Mouse (Mus musculus) CH12.LX (cell line): ENCODE results near the gene Mok.

Experiments used
- CHD1 ChIP-seq: IDR thresholded peaks from 2 replicates; pipeline ENCODE4 v1.6.1; 2012; ENCODE audit warnings: low read depth, low read length, improper control_type of control experiment, inconsistent platforms
- CHD2 ChIP-seq: IDR thresholded peaks from 2 replicates; pipeline ENCODE4 v1.6.1; 2011; ENCODE audit warnings: low read length, improper control_type of control experiment
- CTCF ChIP-seq, 2 experiments: IDR thresholded peaks in 1 of 2; conservative IDR thresholded peaks in 1 of 2; 2 replicates each; pipeline ENCODE4 v1.5.1; 2011 to 2012; ENCODE audit warnings: low read depth in 2 of 2, low read length in 2 of 2, improper control_type of control experiment in 1 of 2, inconsistent platforms in 1 of 2, mild to moderate bottlenecking in 1 of 2, moderate library complexity in 1 of 2
- ELF1 ChIP-seq: IDR thresholded peaks from 2 replicates; pipeline ENCODE4 v1.6.1; 2014; ENCODE audit warnings: low read depth, mild to moderate bottlenecking, inconsistent platforms, low read length, improper control_type of control experiment
- EP300 ChIP-seq: IDR thresholded peaks from 2 replicates; pipeline ENCODE4 v1.6.1; 2011; ENCODE audit warnings: low read length, improper control_type of control experiment
- JUND ChIP-seq: conservative IDR thresholded peaks from 2 replicates; pipeline ENCODE4 v1.6.1; 2011; ENCODE audit warnings: low read depth, low read length, improper control_type of control experiment
- MAFK ChIP-seq: IDR thresholded peaks from 2 replicates; pipeline ENCODE4 v1.6.1; 2011; ENCODE audit warnings: low read length, improper control_type of control experiment; ENCODE audit not compliant: insufficient replicate concordance
- MAX ChIP-seq: IDR thresholded peaks from 2 replicates; pipeline ENCODE4 v1.6.1; 2011; ENCODE audit warnings: low read length, improper control_type of control experiment
- MAZ ChIP-seq: IDR thresholded peaks from 2 replicates; pipeline ENCODE4 v1.6.1; 2012; ENCODE audit warnings: low read depth, mild to moderate bottlenecking, inconsistent platforms, low read length, improper control_type of control experiment, moderate library complexity
- POLR2A ChIP-seq: IDR thresholded peaks from 2 replicates; pipeline ENCODE4 v1.6.1; 2011; ENCODE audit warnings: low read depth, mild to moderate bottlenecking, improper control_type of control experiment, low read length
- POLR2AphosphoS2 ChIP-seq: IDR thresholded peaks from 2 replicates; pipeline ENCODE4 v1.6.1; 2011; ENCODE audit warnings: low read depth, low read length, improper control_type of control experiment
- USF1 ChIP-seq: IDR thresholded peaks from 2 replicates; pipeline ENCODE4 v1.6.1; 2014; ENCODE audit warnings: low read depth, mild to moderate bottlenecking, inconsistent platforms, low read length, improper control_type of control experiment
- ZKSCAN1 ChIP-seq: IDR thresholded peaks from 2 replicates; pipeline ENCODE4 v1.6.1; 2012; ENCODE audit warnings: low read depth, inconsistent platforms, low read length, improper control_type of control experiment, borderline replicate concordance
- ZNF384 ChIP-seq: IDR thresholded peaks from 2 replicates; pipeline ENCODE4 v1.6.1; 2012; ENCODE audit warnings: low read depth, low read length, improper control_type of control experiment, inconsistent platforms

DNA sequence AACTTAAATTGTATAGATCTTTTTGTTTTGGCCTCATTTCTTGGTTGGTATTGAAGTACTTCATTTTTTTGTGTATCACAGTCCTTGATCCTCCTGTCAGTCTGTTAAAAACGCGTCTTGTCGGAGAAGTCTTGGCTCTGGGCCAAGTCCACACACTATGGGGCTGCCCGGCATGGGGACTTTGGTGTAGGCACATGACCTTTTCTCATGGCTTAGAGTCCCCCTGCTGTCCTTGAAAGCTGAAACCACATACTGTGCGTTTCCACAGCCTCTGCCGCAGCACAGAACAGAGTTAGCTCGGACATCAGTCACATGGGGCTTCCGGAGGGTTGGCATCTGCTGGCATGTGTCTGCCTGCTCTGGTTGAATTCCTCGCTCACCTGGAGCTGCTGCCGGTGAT, 36.5 kb downstream of the Mok start:
- TF ChIP-seq POLR2A = no peak
- no peak for TF ChIP-seq JUND
- no peak for TF ChIP-seq MAZ
- TF ChIP-seq EP300 = no peak
- TF ChIP-seq ELF1 = no peak
- TF ChIP-seq USF1 = no peak
- no peak for TF ChIP-seq CTCF (conservative IDR thresholded peaks at IDR 0.05 in 1 of 2, IDR thresholded peaks at IDR 0.05 in 1 of 2; ENCODE audit: low read depth in 2 of 2, low read length in 2 of 2)
- no peak for TF ChIP-seq ZKSCAN1
- TF ChIP-seq POLR2AphosphoS2 = no peak
- no peak for TF ChIP-seq CHD1
- TF ChIP-seq CHD2 = no peak
- no peak for TF ChIP-seq MAX
- no peak for TF ChIP-seq ZNF384
- TF ChIP-seq MAFK = no peak
